Mouse (Mus musculus) R1 (cell line): ENCODE measurements around the gene Gnptg.
A peak's percentile ranks its signal among the peaks of the same experiment; 100 is the strongest.

Source experiments
- DNase-seq: peaks from one replicate; pipeline ENCODE4 v3.0.0-alpha.2; 2018; ENCODE audit warnings: low read depth, low spot score

Gnptg gene

GRCm38 (mm10) chr17:25188150-25189031, 51.5 kb downstream of the Gnptg start, which contains the start of gene Unkl:
Gene Unkl, plus strand, starts transcription at chr17:25188397.
- DNase-seq: peak; percentile 70

DNA sequence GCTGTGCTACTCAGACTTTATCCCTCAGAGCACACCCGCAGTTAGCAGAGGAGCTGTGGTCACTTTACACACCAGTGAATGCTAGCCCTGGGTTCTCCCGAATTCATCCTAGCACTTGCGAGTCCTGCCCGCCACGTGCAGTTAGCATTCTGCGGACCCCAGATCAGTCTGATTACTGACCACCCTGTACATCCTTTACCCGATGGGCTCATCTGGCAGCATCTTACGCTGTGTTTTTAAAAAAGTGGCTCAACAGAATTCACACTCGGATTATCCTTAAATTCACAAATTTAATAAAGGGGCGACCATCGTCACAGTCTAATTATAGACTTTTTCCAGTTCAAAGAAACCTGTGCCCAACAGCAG, 52.2 kb downstream of the Gnptg start:
- DNase-seq: no peak

DNA sequence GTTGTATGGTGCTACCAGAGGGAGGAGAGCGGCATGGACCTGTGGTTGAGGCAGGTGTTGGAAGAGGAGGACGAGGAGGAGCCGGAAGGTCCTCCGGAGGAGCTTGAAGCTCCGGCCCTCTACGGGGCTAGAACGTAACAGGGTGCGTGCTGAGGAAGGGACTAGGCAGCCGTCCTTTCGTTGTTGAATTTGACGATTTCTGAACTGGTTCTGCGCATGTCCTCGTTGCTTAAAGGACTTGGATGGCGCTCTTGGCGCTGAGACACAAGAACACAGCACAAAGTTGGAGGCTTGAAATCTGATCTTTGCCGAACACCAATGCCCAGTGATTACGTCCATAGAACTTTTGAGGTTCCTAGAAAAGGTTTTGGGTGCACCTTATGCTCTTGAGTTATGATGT, 55.0 kb downstream of the Gnptg start:
- no peak for DNase-seq

- DNase-seq: peak; percentile 99
Observed at GRCm38 (mm10) chr17:25184129-25184691, 55.7 kb downstream of the Gnptg start, which contains the start of gene BC003965. Gene BC003965, plus strand, starts transcription at chr17:25184554.
